Mouse (Mus musculus) embryonic facial prominence, embryonic 11.5 days (tissue): ENCODE results near the gene Fbxw8. TPM values are rescaled to one million over a fixed set of nuclear protein-coding genes. Genes with fewer than 3 reads are reported as not detected.
A peak's percentile ranks its signal among the peaks of the same experiment; 100 is the strongest.

ENCODE experiments used
- ATAC-seq: fragments of 200-750 bp; cut with Nextera tagmentation; replicated peaks from 2 replicates; pipeline ENCODE4 v1.8.0; 2017; ENCODE audit warnings: low read depth; ENCODE audit not compliant: insufficient number of reproducible peaks, low FRiP score, low TSS enrichment
- DNase-seq: peaks from one replicate; pipeline ENCODE4 v3.0.0-alpha.2; 2015; ENCODE audit warnings: low spot score
- H3K27ac ChIP-seq: fragments of 300-500 bp; sonication (generic); replicated peaks from 2 replicates; pipeline ENCODE4 v1.5.1; 2014; ENCODE audit warnings: mild to moderate bottlenecking, low read depth, low read length, control low read depth
- H3K27me3 ChIP-seq: fragments of 300-500 bp; sonication (generic); 2 replicates; pipeline ENCODE4 v1.6.1; 2014; ENCODE audit warnings: mild to moderate bottlenecking, low read length, moderate library complexity, mixed read lengths; ENCODE audit not compliant: control insufficient read depth, insufficient read depth
- H3K36me3 ChIP-seq: fragments of 300-500 bp; sonication (generic); replicated peaks from 2 replicates; pipeline ENCODE4 v1.6.1; 2014; ENCODE audit warnings: low read depth, mild to moderate bottlenecking, low read length, moderate library complexity, mixed read lengths; ENCODE audit not compliant: control insufficient read depth, insufficient read depth
- H3K4me1 ChIP-seq: fragments of 300-500 bp; sonication (generic); 2 replicates; pipeline ENCODE4 v1.6.1; 2014; ENCODE audit warnings: low read length, mixed read lengths; ENCODE audit not compliant: control insufficient read depth, insufficient read depth
- H3K4me2 ChIP-seq: fragments of 300-500 bp; sonication (generic); 2 replicates; pipeline ENCODE4 v1.6.1; 2014; ENCODE audit warnings: low read depth, mild to moderate bottlenecking, control low read depth, low read length, moderate library complexity
- H3K4me3 ChIP-seq: fragments of 300-500 bp; sonication (generic); 2 replicates; pipeline ENCODE4 v1.5.1; 2014; ENCODE audit warnings: low read depth, low read length, control low read depth
- H3K9ac ChIP-seq: fragments of 300-500 bp; sonication (generic); replicated peaks from 2 replicates; pipeline ENCODE4 v1.6.1; 2014; ENCODE audit warnings: mild to moderate bottlenecking, control low read depth, low read length
- H3K9me3 ChIP-seq: fragments of 300-500 bp; sonication (generic); replicated peaks from 2 replicates; pipeline ENCODE4 v1.6.1; 2016; ENCODE audit warnings: mild to moderate bottlenecking, low read length, inconsistent platforms, mixed read lengths; ENCODE audit not compliant: control insufficient read depth
- WGBS: fragments of 180-500 bp; shearing (Covaris S2); extraction: QIAGEN DNeasy Blood & Tissue Kit; methylation state at CpG from one replicate; pipeline ENCODE4 v1.1.7; 2014; 5-methylcytosine and 5-hydroxymethylcytosine counted together
- polyA plus RNA-seq: library from polyadenylated mRNA; unstranded; fragments of >200 nt; fragmentation: Nextera tagmentation; extraction: Ambion mirVana; gene quantifications from 2 replicates; pipeline ENCODE4 v1.2.1, GENCODE M21; 2014

Gene Fbxw8
- polyA plus RNA-seq, 1 experiment from 2014 or later = 22.3 TPM

DNA sequence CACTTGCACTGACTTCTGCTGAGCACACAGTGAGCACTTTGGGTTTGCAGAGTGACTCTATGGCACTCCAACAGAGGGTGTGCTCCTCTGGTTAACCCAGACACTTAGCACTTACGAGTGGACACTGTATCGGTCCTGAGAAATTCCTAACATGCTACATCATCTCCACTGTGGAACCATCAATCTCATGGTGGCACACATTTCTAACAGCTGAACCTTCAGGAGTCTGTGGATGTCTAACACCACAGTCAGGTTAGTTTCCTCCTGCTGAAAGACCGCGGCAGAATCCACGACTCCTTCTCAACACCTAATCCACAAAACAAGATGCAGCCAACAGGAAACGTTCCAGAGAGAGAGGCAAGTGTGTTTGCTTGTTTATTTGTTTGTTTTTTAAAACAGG, 76.7 kb downstream of the Fbxw8 start:
- no peak for DNase-seq
- ATAC-seq = no peak
- WGBS = 86% methylated on average over 6 of the region's 6 CpGs
- H3K4me2 ChIP-seq = no peak overlapping the region
- no peaks in the 10 kb centered on the region for H3K27me3 ChIP-seq
- no peaks in the 10 kb centered on the region for H3K9me3 ChIP-seq
- no peak overlapping the region for H3K4me3 ChIP-seq
- H3K4me1 ChIP-seq = no peaks in the 10 kb centered on the region
- no peak overlapping the region for H3K27ac ChIP-seq
- H3K36me3 ChIP-seq = no peaks in the 10 kb centered on the region; the same call in none of the 2 replicates
- H3K9ac ChIP-seq = no peak overlapping the region

DNA sequence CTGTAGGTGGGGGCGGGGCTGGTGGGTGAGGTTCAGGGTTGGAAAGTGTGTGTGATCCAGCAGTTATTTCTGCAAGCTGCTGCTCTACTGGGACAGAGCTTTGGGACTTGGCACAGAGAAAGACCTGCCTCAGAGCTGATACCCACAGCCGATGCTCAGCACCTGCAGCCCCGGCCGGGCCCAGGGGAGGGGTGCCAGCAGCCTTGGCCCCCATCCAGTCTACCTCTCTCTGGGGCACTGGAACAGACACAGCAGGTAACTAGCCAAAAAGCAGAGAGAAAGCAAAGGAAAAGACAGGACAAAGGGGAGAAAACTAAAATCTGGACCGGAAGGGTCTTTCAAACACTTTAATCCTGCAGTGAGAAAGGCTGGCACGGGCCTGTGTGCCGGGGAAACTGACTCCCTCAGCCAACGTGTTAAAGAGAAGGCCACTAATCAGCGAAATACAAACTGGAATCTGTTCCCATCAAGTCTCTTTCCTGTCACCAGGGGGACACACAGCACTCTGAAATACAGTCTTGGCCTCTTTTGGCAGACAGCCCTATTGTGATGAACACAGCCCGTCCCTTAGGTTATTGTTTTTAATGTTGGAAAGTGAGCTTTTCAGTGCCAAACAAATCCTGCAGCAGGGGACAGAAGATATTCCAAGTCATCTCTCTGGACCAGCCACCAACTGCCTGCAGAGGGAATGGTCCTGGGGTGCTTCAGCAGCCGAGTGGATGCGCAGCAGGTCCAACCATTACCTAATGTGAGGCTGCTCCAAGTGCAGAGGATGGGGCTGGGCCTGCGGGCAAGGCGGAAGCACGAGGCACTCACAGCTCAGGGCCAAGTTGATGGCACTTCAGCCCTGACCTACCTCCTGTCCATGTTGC, 78.3 kb downstream of the Fbxw8 start:
- Histone ChIP-seq H3K9me3 (no peaks in the 10 kb centered on the region), H3K4me2 (no peak overlapping the region), H3K4me1 (no peaks in the 10 kb centered on the region), H3K27ac (no peak overlapping the region), H3K4me3 (no peak overlapping the region), H3K27me3 (no peaks in the 10 kb centered on the region), H3K9ac (no peak overlapping the region), H3K36me3 (no peaks in the 10 kb centered on the region; the same call in none of the 2 replicates)
- DNase-seq (no peak), ATAC-seq (no peak)
- 92% methylated on average over 15 of the region's 15 CpGs for WGBS

DNA sequence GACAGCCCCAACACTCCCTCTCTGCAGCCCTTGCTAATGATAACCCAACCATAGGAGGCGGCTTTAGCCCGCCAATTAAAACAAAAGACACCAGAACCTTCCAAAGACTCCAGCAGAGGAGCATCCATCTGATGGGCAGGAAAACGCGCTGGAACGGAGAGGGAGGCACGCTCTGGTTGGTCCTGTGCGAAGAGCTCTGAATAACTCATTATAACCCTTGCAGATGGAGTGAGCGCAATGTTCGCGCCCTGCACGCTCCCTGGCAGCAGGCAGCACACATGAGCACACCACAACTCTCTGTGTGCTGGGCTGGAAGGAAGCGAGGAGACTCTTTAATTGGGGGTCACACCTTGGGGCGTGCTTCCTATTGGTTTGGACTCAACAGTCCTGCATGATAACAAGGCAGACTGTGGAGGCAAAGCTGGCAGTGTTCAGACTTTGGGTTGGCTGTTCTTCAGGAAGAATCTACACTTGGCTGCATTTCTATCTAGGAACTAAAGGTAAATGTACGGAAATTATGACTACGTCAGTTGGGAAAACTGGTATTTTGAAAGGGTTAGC, 82.0 kb downstream of the Fbxw8 start:
- no peak overlapping the region for H3K9ac ChIP-seq
- H3K4me3 ChIP-seq = no peak overlapping the region
- no peak overlapping the region for H3K27ac ChIP-seq
- H3K4me1 ChIP-seq = no peaks in the 10 kb centered on the region
- ATAC-seq (no peak), DNase-seq (no peak)
- 85% methylated on average over 15 of the region's 15 CpGs for WGBS
- no peaks in the 10 kb centered on the region for H3K9me3 ChIP-seq
- no peak overlapping the region for H3K4me2 ChIP-seq
- H3K27me3 ChIP-seq = no peaks in the 10 kb centered on the region
- peaks cover under 1% of the 10 kb centered on the region for H3K36me3 ChIP-seq

DNA sequence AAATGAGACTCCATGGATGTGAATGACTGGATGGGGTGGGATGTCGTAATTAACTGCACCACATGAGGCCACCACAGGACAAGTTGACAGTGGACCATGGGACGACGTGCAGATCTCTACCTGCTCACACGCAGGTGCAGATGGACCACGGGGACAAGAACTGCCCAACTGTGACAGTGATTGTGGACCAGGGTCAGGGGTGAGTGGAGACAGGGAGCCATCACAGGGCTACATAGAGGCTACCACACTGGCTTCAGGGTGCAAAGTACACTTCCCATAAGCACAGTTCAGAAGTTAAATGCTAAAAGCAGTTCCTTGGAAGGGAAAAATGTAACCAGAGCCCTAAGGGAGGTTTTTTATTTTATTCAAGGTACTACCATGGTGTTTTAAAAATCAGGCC, 83.5 kb downstream of the Fbxw8 start:
- Histone ChIP-seq H3K4me1 (no peaks in the 10 kb centered on the region), H3K9ac (no peak overlapping the region), H3K27ac (no peak overlapping the region), H3K4me2 (no peak overlapping the region), H3K27me3 (no peaks in the 10 kb centered on the region), H3K4me3 (no peak overlapping the region), H3K36me3 (peaks cover 2% of the 10 kb centered on the region), H3K9me3 (no peaks in the 10 kb centered on the region)
- no peak for ATAC-seq
- WGBS = 86% methylated on average over 5 of the region's 5 CpGs
- no peak for DNase-seq

DNA sequence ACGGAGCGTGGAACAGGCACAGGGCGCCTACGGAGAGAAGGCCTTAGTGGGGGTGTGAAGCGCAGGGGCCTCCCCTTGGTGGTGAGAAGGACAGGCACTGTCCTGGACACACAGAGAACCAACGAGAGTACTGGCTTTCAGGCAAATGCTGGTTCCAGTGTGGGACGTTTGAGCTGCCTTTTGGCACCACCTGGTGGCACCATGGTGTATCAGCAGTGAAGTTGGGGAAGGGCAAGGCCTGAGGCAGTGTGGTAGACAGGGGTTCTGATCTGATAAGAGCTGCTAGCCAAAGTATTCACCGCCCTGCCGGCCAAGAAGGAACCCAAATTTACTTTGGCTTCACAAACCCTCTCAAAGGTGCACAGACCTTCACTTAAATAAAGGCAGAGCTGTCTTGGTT, 85.9 kb downstream of the Fbxw8 start:
- peak; percentile 73 for DNase-seq
- WGBS = 51% methylated on average over 9 of the region's 9 CpGs
- H3K27ac ChIP-seq = no peak overlapping the region

DNA sequence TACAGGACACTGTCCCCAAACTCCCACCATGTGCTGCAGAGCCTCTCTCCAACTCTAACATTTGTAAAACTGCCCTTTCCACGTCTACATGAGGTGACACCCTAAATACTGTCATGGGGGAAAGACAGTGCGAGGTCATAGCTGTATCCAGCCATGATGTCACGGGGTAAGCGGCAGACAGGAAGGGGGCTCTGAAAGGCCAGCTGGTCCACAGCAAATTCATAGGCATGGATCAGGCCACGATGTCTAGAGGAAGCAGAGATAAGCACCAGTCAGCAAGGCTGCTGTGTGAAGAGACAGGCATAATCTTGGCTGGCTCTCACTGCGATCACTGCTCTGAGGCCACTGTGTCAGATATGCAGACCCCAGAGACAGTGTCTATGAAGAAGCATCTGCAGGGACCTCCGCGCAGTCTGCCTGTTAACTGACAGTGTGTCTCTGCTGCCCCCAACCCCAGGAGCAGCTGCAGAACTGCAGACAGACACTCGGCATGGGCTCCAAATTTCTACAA, 87.2 kb downstream of the Fbxw8 start:
- no peak overlapping the region for H3K4me2 ChIP-seq
- H3K9me3 ChIP-seq = no peaks in the 10 kb centered on the region
- H3K27ac ChIP-seq = no peak overlapping the region
- H3K9ac ChIP-seq = no peak overlapping the region
- peaks cover 2% of the 10 kb centered on the region for H3K36me3 ChIP-seq
- DNase-seq = no peak
- ATAC-seq = no peak
- H3K27me3 ChIP-seq = no peaks in the 10 kb centered on the region
- 93% methylated on average over 9 of the region's 9 CpGs for WGBS
- no peak overlapping the region for H3K4me3 ChIP-seq
- no peaks in the 10 kb centered on the region for H3K4me1 ChIP-seq

More for the DNA sequence above, 85.9 kb downstream of the Fbxw8 start:
- ATAC-seq = peak; percentile 30; the same call in 1 of the 2 replicates
- H3K27me3 ChIP-seq = no peaks in the 10 kb centered on the region
- no peak overlapping the region for H3K4me3 ChIP-seq
- no peak overlapping the region for H3K4me2 ChIP-seq
- H3K9ac ChIP-seq = no peak overlapping the region; the same call in 1 of the 2 replicates
- no peaks in the 10 kb centered on the region for H3K4me1 ChIP-seq
- no peaks in the 10 kb centered on the region for H3K9me3 ChIP-seq
- peaks cover 2% of the 10 kb centered on the region for H3K36me3 ChIP-seq

DNA sequence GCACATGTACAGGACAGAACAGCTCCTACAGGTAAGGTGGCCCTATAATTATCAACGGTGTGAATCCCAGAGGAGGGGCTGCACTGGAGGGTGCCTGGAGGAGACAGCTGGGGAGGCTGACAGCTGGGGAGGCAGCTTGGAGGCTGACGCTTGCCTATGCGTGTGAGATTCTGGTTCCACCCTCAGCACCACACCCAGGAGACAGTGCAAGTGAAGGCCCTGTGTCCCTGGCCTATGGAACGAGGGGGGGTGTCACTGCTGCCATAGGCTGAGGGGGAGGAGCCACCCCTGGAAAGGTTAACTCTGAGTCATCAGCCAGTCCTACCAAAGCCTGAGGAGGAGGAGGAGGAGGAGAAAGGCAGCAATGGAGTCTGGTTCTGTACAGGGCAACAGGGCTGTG, 87.7 kb downstream of the Fbxw8 start:
- Histone ChIP-seq H3K4me2 (no peak overlapping the region), H3K9ac (no peak overlapping the region), H3K27me3 (no peaks in the 10 kb centered on the region), H3K4me1 (no peaks in the 10 kb centered on the region), H3K9me3 (no peaks in the 10 kb centered on the region), H3K36me3 (peaks cover 2% of the 10 kb centered on the region), H3K27ac (no peak overlapping the region), H3K4me3 (no peak overlapping the region)
- ATAC-seq = no peak
- WGBS = 79% methylated on average over 4 of the region's 4 CpGs
- DNase-seq = no peak

DNA sequence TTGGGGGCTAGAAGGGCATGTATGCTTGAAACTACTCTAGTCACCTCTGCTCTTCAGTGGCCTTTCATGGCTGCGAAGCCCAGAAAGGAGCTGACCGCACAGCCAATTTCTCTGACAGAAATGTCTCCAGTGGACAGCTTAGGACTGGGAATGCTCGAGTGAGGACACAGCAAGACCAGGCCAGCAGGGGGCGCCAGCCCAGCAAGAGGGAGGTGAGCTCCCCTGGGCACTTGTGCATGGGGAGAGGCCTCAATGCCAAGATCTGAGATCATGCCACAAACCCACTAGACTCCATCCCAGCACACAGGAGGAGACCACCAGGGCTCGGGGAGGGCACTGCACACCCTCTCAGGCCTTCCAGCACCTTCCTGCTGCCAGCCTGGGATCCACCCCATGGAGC, 88.4 kb downstream of the Fbxw8 start:
- Histone ChIP-seq H3K4me1 (no peaks in the 10 kb centered on the region), H3K27me3 (no peaks in the 10 kb centered on the region), H3K9me3 (no peaks in the 10 kb centered on the region), H3K4me3 (no peak overlapping the region), H3K27ac (no peak overlapping the region), H3K9ac (no peak overlapping the region), H3K36me3 (peaks cover 2% of the 10 kb centered on the region), H3K4me2 (no peak overlapping the region)
- DNase-seq = peak; percentile 66
- 55% methylated on average over 5 of the region's 5 CpGs for WGBS
- ATAC-seq = no peak
